22 mouse cellular contexts compared by ENCODE assay signal in the genomic region with DNA sequence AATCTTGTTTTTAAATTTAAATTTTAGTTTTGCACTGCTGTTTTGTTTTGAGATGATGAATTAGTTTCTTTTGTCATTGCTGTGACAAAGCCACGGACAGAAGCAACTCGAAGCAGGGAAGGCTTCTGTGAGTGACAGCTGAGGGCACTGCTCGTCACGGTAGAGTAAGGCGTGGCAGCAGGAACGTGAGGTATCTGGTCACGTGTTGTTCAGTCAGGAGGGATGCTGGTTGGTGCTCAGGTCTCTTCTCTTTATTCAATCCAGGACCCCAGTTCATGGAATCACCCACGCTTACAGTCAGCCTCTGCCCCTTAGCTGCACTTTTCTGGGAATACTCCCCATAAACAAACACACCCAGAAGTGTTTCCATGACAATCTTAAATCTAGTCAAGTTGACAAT. TPM values are rescaled to one million over a fixed set of nuclear protein-coding genes. Genes with fewer than 3 reads are reported as not detected.
DNase-seq lines count a peak whose midpoint lies in the region; ATAC-seq and TF ChIP-seq lines count a peak whose summit lies in the region.
"Had no signal": no experiment of that assay in that cellular context is flagged by ENCODE, and none has a peak within 500 bp of the region (broad histone marks: within the 10 kb centered on the region; RNA-seq: fewer than 3 reads in every experiment).

No protein-coding gene starts in this region.

- dilution Hi-C loops in CH12.LX (cut with MboI; ENCODE audit: extremely low pct_ligation_motif_present, extremely low pct_unique_long_range_greater_than_20kb, low sequenced_read_pairs): no loop called here

- H3K9me3 ChIP-seq in liver, embryonic 13.5 days (replicated peaks): no peaks in the 10 kb centered on the region
- H3K9me3 ChIP-seq in CH12.LX (replicated peaks; ENCODE audit: low read length): no peaks in the 10 kb centered on the region
- H3K9me3 ChIP-seq: embryonic facial prominence, embryonic 10.5 days; embryonic facial prominence, embryonic 12.5 days; forebrain, embryonic 13.5 days; forebrain, embryonic 15.5 days; G1E had no signal

- TF ChIP-seq CTCF in CH12.LX (conservative IDR thresholded peaks at IDR 0.05 in 1 of 2, IDR thresholded peaks at IDR 0.05 in 1 of 2; ENCODE audit: low read depth in 2 of 2, low read length in 2 of 2): no peak

- H3K4me3 ChIP-seq in liver, embryonic 13.5 days (replicated peaks): no peak overlapping the region
- no peak overlapping the region for H3K4me3 ChIP-seq in CH12.LX (replicated peaks in 1 of 3; ENCODE audit: low read depth in 2 of 3, low read length in 2 of 3, poor library complexity in 1 of 3)
- H3K4me3 ChIP-seq: embryonic facial prominence, embryonic 10.5 days; embryonic facial prominence, embryonic 12.5 days; forebrain, embryonic 13.5 days; forebrain, embryonic 15.5 days had no signal

- H3K27ac ChIP-seq in liver, embryonic 13.5 days: no peak overlapping the region
- no peak overlapping the region for H3K27ac ChIP-seq in CH12.LX (ENCODE audit: insufficient read depth, low read depth)
- H3K27ac ChIP-seq: embryonic facial prominence, embryonic 10.5 days; embryonic facial prominence, embryonic 12.5 days; forebrain, embryonic 13.5 days; forebrain, embryonic 15.5 days had no signal

- H3K27me3 ChIP-seq in liver, embryonic 13.5 days: no peaks in the 10 kb centered on the region
- H3K27me3 ChIP-seq in CH12.LX (replicated peaks): no peaks in the 10 kb centered on the region
- H3K27me3 ChIP-seq: embryonic facial prominence, embryonic 12.5 days; forebrain, embryonic 13.5 days; forebrain, embryonic 15.5 days; Patski had no signal

- 0 out of 2 replicates have a peak, but pooled peaks have one; percentile 38 for ATAC-seq in liver, embryonic 13.5 days (ENCODE audit: low read depth)
- ATAC-seq: activated CD4-positive, CD25-positive, alpha-beta regulatory T cell, adult 4 months; forebrain, embryonic 13.5 days; forebrain, embryonic 15.5 days; forebrain, postnatal 0 days; Patski had no signal

- H3K36me3 ChIP-seq in liver, embryonic 13.5 days: no peaks in the 10 kb centered on the region
- no peaks in the 10 kb centered on the region for H3K36me3 ChIP-seq in CH12.LX (replicated peaks in 1 of 2; ENCODE audit: control insufficient read depth in 1 of 2, insufficient read depth in 1 of 2, low read length in 1 of 2)
- H3K36me3 ChIP-seq: embryonic facial prominence, embryonic 10.5 days; embryonic facial prominence, embryonic 12.5 days; forebrain, embryonic 15.5 days; G1E had no signal

- TF ChIP-seq RAD21 in CH12.LX (IDR thresholded peaks at IDR 0.05; ENCODE audit: low read depth, low read length): no peak

- H3K79me2 ChIP-seq in CH12.LX (replicated peaks; ENCODE audit: control insufficient read depth, extremely low read depth, insufficient read depth, poor library complexity, severe bottlenecking): no peaks in the 10 kb centered on the region

- no peak for TF ChIP-seq POLR2A in CH12.LX (IDR thresholded peaks at IDR 0.05; ENCODE audit: low read depth, low read length)

- peaks cover 24% of the 10 kb centered on the region for H3K4me1 ChIP-seq in liver, embryonic 13.5 days (replicated peaks)
- H3K4me1 ChIP-seq in CH12.LX (ENCODE audit: control insufficient read depth in 1 of 2, insufficient read depth in 2 of 2): peaks cover 7 to 22% of the 10 kb centered on the region in 2 experiments
- H3K4me1 ChIP-seq: embryonic facial prominence, embryonic 10.5 days; embryonic facial prominence, embryonic 12.5 days; forebrain, embryonic 13.5 days; forebrain, embryonic 15.5 days had no signal

- no peak for TF ChIP-seq EP300 in CH12.LX (IDR thresholded peaks at IDR 0.05; ENCODE audit: low read length)

- no peak overlapping the region for H3K4me2 ChIP-seq in liver, embryonic 13.5 days
- no peak overlapping the region for H3K4me2 ChIP-seq in CH12.LX (ENCODE audit: insufficient read depth, low read depth, poor library complexity, severe bottlenecking)
- H3K4me2 ChIP-seq: embryonic facial prominence, embryonic 12.5 days; forebrain, embryonic 13.5 days; forebrain, embryonic 15.5 days had no signal

- in situ Hi-C loops in CH12.LX (cut with MboI; ENCODE audit: low pct_ligation_motif_present, low pct_unique_long_range_greater_than_20kb, low sequenced_read_pairs): no loop called here

- no peak for DNase-seq in liver, embryonic 13.5 days
- DNase-seq in liver (no peak), CH12.LX (ENCODE audit: extremely low read depth) (no peak), R1 (ENCODE audit: low read depth, low spot score) (peak; percentile 10)
- no peak for DNase-seq in layer of hippocampus, adult 8-10 months (ENCODE audit: low spot score in 2 of 2)
- no peak for DNase-seq in spleen, adult 18-20 months
- DNase-seq: adrenal gland, adult 8-10 months; adrenal gland, postnatal 14 days; adrenal gland, postnatal 36 days; cerebellum, adult 11-12 months; cerebellum, adult 2 months; cerebellum, adult 9-10 months; cerebellum, postnatal 10 days; cerebellum, postnatal 25 days; forebrain, postnatal 0 days had no signal

- WGBS in liver, embryonic 13.5 days (ENCODE audit: insufficient replicate concordance): 47% methylated on average over 8 of the region's 8 CpGs

- no peak overlapping the region for H3K9ac ChIP-seq in liver, embryonic 13.5 days
- no peak overlapping the region for H3K9ac ChIP-seq in CH12.LX (ENCODE audit: insufficient read depth, low read depth)
- H3K9ac ChIP-seq: embryonic facial prominence, embryonic 12.5 days; forebrain, embryonic 13.5 days; forebrain, embryonic 15.5 days; forebrain, postnatal 0 days had no signal

TF ChIP-seq in CH12.LX, 34 proteins besides CTCF, POLR2A, EP300 and RAD21:
- TF ChIP-seq BHLHE40 (IDR thresholded peaks at IDR 0.05; ENCODE audit: low read depth, low read length): peak; percentile 56
- no peak for TF ChIP-seq NRF1 (IDR thresholded peaks at IDR 0.05; ENCODE audit: low read depth, low read length)

RNA-seq across cellular contexts. Expression of gene Prune2, which starts 38.3 kb away (rescaled TPM):
- 0.55 and 0.64 TPM in 2 replicates for polyA plus RNA-seq in liver, embryonic 13.5 days (2015; fragmentation: Nextera tagmentation; extraction: Ambion mirVana)
- total RNA-seq in CH12.LX (2012; rRNA removed) (0.46 and 1.7 TPM in 2 replicates), CH12.LX (2014; rRNA removed) (0.01 and 0.04 TPM in 2 replicates)
- polyA plus RNA-seq in CH12.LX (2012; ENCODE audit: insufficient read length, low read depth): 0.19 and 0.21 TPM in 2 replicates
- 10 to 100 TPM; 80.4 to 87.7 (median 84.4) TPM for total RNA-seq in layer of hippocampus, adult 8-10 months (2022)
- polyA plus RNA-seq: G1E had no signal

Comparison
In these comparisons a context has a peak if more than half of its experiments do, and no peak if none do; other contexts are left out.
1. RNA of gene Prune2, which starts 38.3 kb away (total RNA-seq): 80.4 to 87.7 TPM in layer of hippocampus, adult 8-10 months; 0.01 to 1.7 TPM in CH12.LX; every median in the first group is over 10 times any median in the second.